21 mouse cellular contexts compared by ENCODE assay signal in the genomic region with DNA sequence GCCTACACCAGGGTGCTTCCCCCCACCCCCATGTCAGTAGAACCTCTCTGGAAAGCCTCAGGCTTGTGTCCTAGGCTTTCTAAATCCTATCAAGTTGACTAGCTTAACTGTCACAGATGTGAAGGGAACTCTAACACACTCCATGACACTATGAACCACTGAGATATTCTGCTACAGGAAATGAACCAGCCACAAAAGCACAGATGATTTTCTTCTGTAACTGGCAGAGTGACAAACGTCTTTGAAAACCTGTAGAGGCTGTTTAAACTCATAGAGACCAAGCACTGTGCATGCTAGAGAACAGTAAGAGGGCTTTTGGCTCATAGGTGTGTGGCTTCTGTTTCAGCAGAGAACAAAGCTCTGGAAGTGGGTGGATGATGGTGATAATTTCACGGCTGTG. TPM values are rescaled to one million over a fixed set of nuclear protein-coding genes. Genes with fewer than 3 reads are reported as not detected.
DNase-seq lines count a peak whose midpoint lies in the region; ATAC-seq lines count a peak whose summit lies in the region.
"Had no signal": no experiment of that assay in that cellular context is flagged by ENCODE, and none has a peak within 500 bp of the region (broad histone marks: within the 10 kb centered on the region; RNA-seq: fewer than 3 reads in every experiment).

No protein-coding gene starts in this region.

- peak overlapping the region; percentile 12 for H3K4me3 ChIP-seq in megakaryocyte, embryonic 14.5 days (replicated peaks)
- H3K4me3 ChIP-seq: forebrain, embryonic 12.5 days; midbrain, embryonic 15.5 days; neural tube, embryonic 12.5 days; stomach, embryonic 15.5 days had no signal

- no peaks in the 10 kb centered on the region for H3K27me3 ChIP-seq in megakaryocyte, embryonic 14.5 days (replicated peaks)
- H3K27me3 ChIP-seq: forebrain, embryonic 12.5 days; midbrain, embryonic 15.5 days; neural tube, embryonic 12.5 days; stomach, embryonic 15.5 days had no signal

- peaks cover 36% of the 10 kb centered on the region for H3K36me3 ChIP-seq in megakaryocyte, embryonic 14.5 days (replicated peaks; ENCODE audit: low read length)

- ATAC-seq in megakaryocyte, adult 5-6 weeks (ENCODE audit: poor library complexity, severe bottlenecking), result no peak
- peak; percentile 82 for ATAC-seq in CD4-positive, CD25-positive, alpha-beta regulatory T cell, adult 4 months
- peak; percentile 59 for ATAC-seq in activated CD4-positive, CD25-positive, alpha-beta regulatory T cell, adult 4 months
- ATAC-seq: hindbrain, postnatal 0 days; midbrain, embryonic 15.5 days had no signal

- peaks cover 52% of the 10 kb centered on the region for H3K4me1 ChIP-seq in megakaryocyte, embryonic 14.5 days

- peak; percentile 47 to 59 for DNase-seq in thymus, postnatal 10 days (ENCODE audit: low spot score in 2 of 2)
- no peak for DNase-seq in retina, embryonic 14.5 days (ENCODE audit: low spot score)
- no peak for DNase-seq in urinary bladder, postnatal 25 days (ENCODE audit: low spot score)
- DNase-seq: adrenal gland, adult 2 months; cerebellum, adult 9-10 months; embryo, embryonic 11 days; heart, adult 11 months; heart, postnatal 4 days; kidney, adult 8-10 months; kidney, postnatal 4 days; lung, adult 18-20 months; lung, postnatal 36 days had no signal

- peaks cover 3% of the 10 kb centered on the region; the same call in 1 of the 2 replicates for H3K9me3 ChIP-seq in megakaryocyte, embryonic 14.5 days
- H3K9me3 ChIP-seq: forebrain, embryonic 12.5 days; midbrain, embryonic 15.5 days; neural tube, embryonic 12.5 days; stomach, embryonic 15.5 days had no signal

RNA-seq across cellular contexts. Expression of gene Zbtb9, which starts 8.1 kb away (rescaled TPM):
- polyA plus RNA-seq in megakaryocyte, embryonic 14.5 days (2012; ENCODE audit: insufficient read depth, low replicate concordance), result 2.3 and 4.1 TPM in 2 replicates
- total RNA-seq in megakaryocyte, adult 5-6 weeks (2015), result 4.5 and 4.7 TPM in 2 replicates
- 13.3 and 14.4 TPM in 2 replicates for total RNA-seq in megakaryocyte, adult 5-6 weeks (2017)
- polyA plus RNA-seq in CD4-positive, CD25-positive, alpha-beta regulatory T cell, adult 4 months (2017; shearing (Covaris generic)), result 10 to 100 TPM; 11.5 to 15.6 TPM
- 1 to 10 TPM; 8.6 to 9.8 TPM for polyA plus RNA-seq in activated CD4-positive, CD25-positive, alpha-beta regulatory T cell, adult 4 months (2017; shearing (Covaris generic))

RNA-seq across cellular contexts. Expression of gene Syngap1, which starts 40.0 kb away (rescaled TPM):
- 3.0 and 4.4 TPM in 2 replicates for polyA plus RNA-seq in megakaryocyte, embryonic 14.5 days (2012; ENCODE audit: insufficient read depth, low replicate concordance)
- 1.6 and 3.9 TPM in 2 replicates for total RNA-seq in megakaryocyte, adult 5-6 weeks (2015)
- 0.33 and 0.89 TPM in 2 replicates for total RNA-seq in megakaryocyte, adult 5-6 weeks (2017)
- not detected for polyA plus RNA-seq in CD4-positive, CD25-positive, alpha-beta regulatory T cell, adult 4 months (2017; shearing (Covaris generic))
- not detected for polyA plus RNA-seq in activated CD4-positive, CD25-positive, alpha-beta regulatory T cell, adult 4 months (2017; shearing (Covaris generic))

RNA-seq across cellular contexts. Expression of gene Cuta, which starts 41.7 kb away (rescaled TPM):
- polyA plus RNA-seq in megakaryocyte, embryonic 14.5 days (2012; ENCODE audit: insufficient read depth, low replicate concordance), result 396 and 1,059 TPM in 2 replicates
- 138 and 155 TPM in 2 replicates for total RNA-seq in megakaryocyte, adult 5-6 weeks (2015)
- 56.9 and 73.0 TPM in 2 replicates for total RNA-seq in megakaryocyte, adult 5-6 weeks (2017)
- polyA plus RNA-seq in CD4-positive, CD25-positive, alpha-beta regulatory T cell, adult 4 months (2017; shearing (Covaris generic)), result 100 to 1,000 TPM; 153 to 166 TPM
- 100 to 1,000 TPM; 147 to 198 TPM for polyA plus RNA-seq in activated CD4-positive, CD25-positive, alpha-beta regulatory T cell, adult 4 months (2017; shearing (Covaris generic))

RNA-seq across cellular contexts. Expression of gene Bak1, which starts 47.8 kb away (rescaled TPM):
- polyA plus RNA-seq in megakaryocyte, embryonic 14.5 days (2012; ENCODE audit: insufficient read depth, low replicate concordance), result 164 and 277 TPM in 2 replicates
- 115 and 120 TPM in 2 replicates for total RNA-seq in megakaryocyte, adult 5-6 weeks (2015)
- total RNA-seq in megakaryocyte, adult 5-6 weeks (2017), result 70.4 and 71.5 TPM in 2 replicates
- 1 to 10 TPM; 3.2 to 4.8 TPM for polyA plus RNA-seq in CD4-positive, CD25-positive, alpha-beta regulatory T cell, adult 4 months (2017; shearing (Covaris generic))
- polyA plus RNA-seq in activated CD4-positive, CD25-positive, alpha-beta regulatory T cell, adult 4 months (2017; shearing (Covaris generic)), result 10 to 100 TPM in 1 of 2 experiments, 1 to 10 TPM in 1; 9.8 to 17.6 TPM

RNA-seq across cellular contexts. Expression of gene Phf1, which starts 48.2 kb away (rescaled TPM):
- 31.7 and 44.3 TPM in 2 replicates for polyA plus RNA-seq in megakaryocyte, embryonic 14.5 days (2012; ENCODE audit: insufficient read depth, low replicate concordance)
- total RNA-seq in megakaryocyte, adult 5-6 weeks (2015), result 11.6 and 11.7 TPM in 2 replicates
- total RNA-seq in megakaryocyte, adult 5-6 weeks (2017), result 10.6 and 15.5 TPM in 2 replicates
- 10 to 100 TPM; 11.1 to 12.1 TPM for polyA plus RNA-seq in CD4-positive, CD25-positive, alpha-beta regulatory T cell, adult 4 months (2017; shearing (Covaris generic))
- polyA plus RNA-seq in activated CD4-positive, CD25-positive, alpha-beta regulatory T cell, adult 4 months (2017; shearing (Covaris generic)), result 10 to 100 TPM; 10.4 to 13.5 TPM

Comparison
In these comparisons a context has a peak if more than half of its experiments do, and no peak if none do; other contexts are left out.
1. DNase-seq: peak in thymus, postnatal 10 days (2 of 2); none in retina, embryonic 14.5 days (single experiment) and urinary bladder, postnatal 25 days (single experiment).